Mouse (Mus musculus) heart, adult 2 months (tissue): Measurements from ENCODE around the gene Rnf144a.

Experiments used
- CTCF ChIP-seq: fragments of 200-600 bp; IDR thresholded peaks from 2 replicates; pipeline ENCODE4 v1.8.1; 2022; ENCODE audit warnings: antibody characterized with exemption, mild to moderate bottlenecking, moderate library complexity
- EP300 ChIP-seq: fragments of 200-500 bp; IDR thresholded peaks from 2 replicates; pipeline ENCODE4 v1.6.1; 2011; ENCODE audit warnings: low read depth, low read length, control low read depth; ENCODE audit not compliant: insufficient read depth
- POLR2A ChIP-seq: fragments of 200-500 bp; IDR thresholded peaks from 2 replicates; pipeline ENCODE4 v1.6.1; 2011; ENCODE audit warnings: mild to moderate bottlenecking, low read depth, low read length, control low read depth; ENCODE audit not compliant: insufficient read depth

GRCm38 (mm10) chr12:26342663-26343062 lies 72.4 kb downstream of the Rnf144a start:
- no peak for TF ChIP-seq CTCF
- TF ChIP-seq POLR2A: no peak
- no peak for TF ChIP-seq EP300
